Mouse (Mus musculus) adrenal gland, postnatal 10 days (tissue): ENCODE data around the gene Pip5kl1. TPM values are rescaled to one million over a fixed set of nuclear protein-coding genes. Genes with fewer than 3 reads are reported as not detected.
A peak's percentile ranks its signal among the peaks of the same experiment; 100 is the strongest.

Experiments used
- DNase-seq: peaks from one replicate; pipeline ENCODE4 v3.0.0; 2021; ENCODE audit warnings: mixed read lengths
- total RNA-seq, 2 experiments: library from RNA; stranded (reverse); gene quantifications; 2 replicates each; pipeline ENCODE4 v1.2.3; 2021

Pip5kl1 gene
- total RNA-seq, 2 experiments from 2014 or later = not detected

DNA sequence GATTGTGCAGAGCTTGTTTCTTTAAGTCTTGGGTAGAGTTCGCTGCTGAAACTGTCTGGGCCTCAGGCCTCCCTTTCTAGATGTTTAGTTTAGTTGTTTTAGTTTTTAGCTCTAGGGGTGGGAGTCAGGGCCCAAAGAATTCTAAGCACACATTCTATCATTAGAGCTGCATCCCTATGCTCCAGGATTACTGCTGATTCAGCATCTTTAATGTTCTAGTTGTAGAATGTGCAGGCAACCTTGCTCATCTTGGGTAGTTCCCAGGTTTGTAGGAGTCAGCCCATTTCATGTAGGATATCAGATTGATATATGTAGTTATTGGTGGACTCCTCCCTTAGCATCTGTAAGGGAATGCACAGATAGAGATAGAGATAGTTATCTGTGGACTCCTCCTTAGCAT is 42.5 kb downstream of the Pip5kl1 start:
- DNase-seq = no peak

- no peak for DNase-seq
Observed at GRCm38 (mm10) chr2:32617601-32618000, 43.0 kb downstream of the Pip5kl1 start.

GRCm38 (mm10) chr2:32618051-32618450 is 43.5 kb downstream of the Pip5kl1 start:
- DNase-seq = no peak

GRCm38 (mm10) chr2:32620682-32621516 is 46.3 kb downstream of the Pip5kl1 start:
- peak; percentile 77 for DNase-seq

GRCm38 (mm10) chr2:32621517-32621859 is 46.9 kb downstream of the Pip5kl1 start, which contains the start of gene Ak1:
Gene Ak1 (plus strand): TSS chr2:32621758.
- no peak for DNase-seq

GRCm38 (mm10) chr2:32624111-32624748 is 49.6 kb downstream of the Pip5kl1 start:
- no peak for DNase-seq

DNA sequence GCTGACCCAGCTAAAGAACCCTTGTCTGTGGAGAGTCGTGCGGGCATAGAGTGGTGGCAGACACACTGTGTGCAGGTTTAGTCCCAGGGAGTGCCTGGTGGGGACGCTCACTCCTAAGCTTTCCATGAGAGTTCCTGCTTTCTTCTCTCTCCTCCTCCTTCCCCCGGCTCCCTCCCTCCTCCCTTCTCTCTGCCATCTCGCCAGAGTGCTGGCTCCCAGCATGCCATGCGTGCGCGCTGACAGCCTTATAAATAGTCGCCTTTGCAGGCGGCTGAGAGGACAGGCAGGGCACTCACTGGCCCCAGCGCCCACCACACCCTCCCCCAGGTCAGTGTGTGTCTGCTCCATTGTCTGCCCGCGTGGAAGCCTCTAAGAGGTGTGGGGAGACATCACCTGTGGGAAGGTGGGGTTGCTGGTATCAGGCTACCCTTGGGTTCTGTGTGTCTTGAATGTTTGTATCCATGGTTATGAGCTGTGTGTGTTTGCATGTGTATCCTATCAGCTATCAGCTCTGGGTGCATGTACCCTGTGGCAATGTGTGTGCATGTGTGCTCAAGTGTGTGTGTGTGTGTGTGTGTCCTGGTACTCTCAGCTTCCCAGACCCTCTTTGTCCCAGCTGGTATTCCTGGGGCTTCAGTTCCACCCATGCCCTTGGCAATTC is 50.7 kb downstream of the Pip5kl1 start:
- DNase-seq = peak; percentile 87

GRCm38 (mm10) chr2:32625873-32626694 is 51.5 kb downstream of the Pip5kl1 start:
- DNase-seq = peak; percentile 85

GRCm38 (mm10) chr2:32627266-32628043 is 52.9 kb downstream of the Pip5kl1 start:
- no peak for DNase-seq

- DNase-seq = no peak
Observed at GRCm38 (mm10) chr2:32628044-32628550, 53.5 kb downstream of the Pip5kl1 start.

DNA sequence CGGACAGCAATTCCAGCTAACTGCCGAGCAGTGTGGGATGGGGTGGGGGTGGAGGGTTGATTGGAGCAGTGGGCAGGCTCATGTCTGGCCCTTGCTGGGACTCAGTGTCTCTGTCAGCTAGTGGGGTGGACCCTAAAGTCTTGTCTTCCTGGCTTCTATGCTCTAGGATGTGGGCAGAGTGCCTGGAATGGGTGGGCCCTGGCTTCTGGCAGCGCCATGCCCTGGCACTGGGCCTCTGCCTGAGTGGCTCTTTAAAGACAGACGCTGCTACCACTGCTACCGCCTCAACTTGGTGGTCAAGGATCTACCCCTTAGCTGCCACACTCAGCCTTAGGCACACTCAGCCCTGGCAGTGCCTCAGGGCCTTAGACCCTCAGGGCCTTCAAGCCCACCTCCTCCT is 54.1 kb downstream of the Pip5kl1 start:
- DNase-seq = peak; percentile 87

DNA sequence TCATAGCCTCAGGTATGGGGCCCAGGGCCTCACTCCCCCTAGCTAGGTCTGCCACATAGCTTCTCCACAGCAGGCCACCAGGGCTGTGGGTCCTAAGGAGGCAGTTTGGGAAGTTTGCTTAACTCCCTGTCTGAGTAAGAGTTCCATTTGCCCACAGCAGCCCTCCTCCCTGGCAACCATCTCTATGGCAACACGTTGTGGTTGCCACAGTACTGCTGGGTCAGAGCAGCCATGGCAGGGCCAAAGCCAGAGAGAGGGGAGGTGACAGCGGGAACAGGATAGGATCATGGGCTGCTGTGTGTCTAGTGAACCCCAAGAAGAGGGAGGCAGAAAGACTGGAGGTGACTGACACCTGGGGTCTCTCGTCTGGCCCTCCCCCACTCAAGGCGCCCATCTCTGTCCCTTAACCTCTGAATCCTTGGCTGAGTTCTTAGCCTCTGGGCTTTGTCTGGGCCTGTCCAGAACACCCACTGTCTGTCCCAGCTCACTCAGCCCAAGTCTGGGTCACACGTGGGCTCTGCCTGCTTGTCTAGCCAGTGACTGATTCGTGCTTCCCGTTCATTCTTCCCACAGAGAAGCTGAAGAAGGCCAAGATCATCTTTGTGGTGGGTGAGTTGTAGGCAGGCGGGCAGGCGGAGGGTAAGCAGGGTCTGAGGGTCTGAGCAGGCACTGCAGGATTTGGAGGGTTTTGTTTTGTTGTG is 54.8 kb downstream of the Pip5kl1 start:
- peak; percentile 77 for DNase-seq

DNA sequence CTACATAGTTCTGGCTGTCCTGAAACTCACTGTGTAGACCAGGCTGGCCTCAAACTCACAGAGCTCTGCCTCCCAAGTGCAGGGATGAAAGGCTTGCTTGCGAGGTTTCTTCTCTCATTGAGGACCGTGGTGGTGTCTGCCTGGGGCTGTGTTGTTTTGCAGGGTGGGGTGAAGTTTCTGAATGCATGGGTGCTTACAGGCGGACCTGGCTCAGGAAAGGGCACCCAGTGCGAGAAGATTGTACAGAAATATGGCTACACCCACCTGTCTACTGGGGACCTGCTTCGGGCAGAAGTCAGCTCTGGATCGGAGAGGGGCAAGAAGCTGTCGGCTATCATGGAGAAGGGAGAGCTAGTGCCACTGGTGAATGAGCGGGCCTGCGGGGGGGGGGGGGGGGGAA is 55.4 kb downstream of the Pip5kl1 start:
- no peak for DNase-seq

DNA sequence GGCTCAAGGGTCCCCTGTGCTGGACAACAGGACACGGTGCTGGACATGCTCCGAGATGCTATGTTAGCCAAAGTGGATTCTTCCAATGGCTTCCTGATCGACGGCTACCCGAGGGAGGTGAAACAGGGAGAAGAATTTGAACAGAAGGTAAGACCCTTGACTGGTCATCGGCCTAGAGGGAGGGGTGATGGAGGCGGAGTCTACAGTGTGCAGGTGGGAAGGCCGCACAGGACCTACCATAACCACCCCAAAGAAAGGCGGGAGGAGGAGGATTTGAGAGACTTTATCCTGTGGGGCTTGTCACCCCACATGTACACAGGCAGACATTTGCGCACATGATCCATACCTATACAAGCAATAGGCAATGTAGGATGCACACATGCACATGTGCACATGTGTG is 56.4 kb downstream of the Pip5kl1 start:
- DNase-seq = no peak

GRCm38 (mm10) chr2:32631737-32632394 is 57.3 kb downstream of the Pip5kl1 start:
- DNase-seq = peak; percentile 89

Other genes starting within 250 kb of the Pip5kl1 start
- gene Ciz1, start 222.5 kb upstream of the Pip5kl1 start, total RNA-seq = 10 to 100 TPM; 49.0 to 63.5 TPM
- 10 to 100 TPM; 15.8 to 23.8 TPM for gene Dnm1, start 221.5 kb upstream of the Pip5kl1 start, total RNA-seq
- 100 to 1,000 TPM; 143 to 149 TPM for gene 1110008P14Rik, start 192.9 kb upstream of the Pip5kl1 start, total RNA-seq
- gene Lcn2, start 186.5 kb upstream of the Pip5kl1 start, total RNA-seq = 10 to 100 TPM; 12.0 to 21.8 TPM
- 10 to 100 TPM; 91.7 to 98.5 TPM for gene Ptges2, start 178.9 kb upstream of the Pip5kl1 start, total RNA-seq
- gene Naif1, start 124.3 kb upstream of the Pip5kl1 start, total RNA-seq = 1 to 10 TPM; 3.6 to 3.7 TPM
- 100 to 1,000 TPM in 1 of 2 experiments, 10 to 100 TPM in 1; 36.5 to 121 TPM for gene Slc25a25, start 123.4 kb upstream of the Pip5kl1 start, total RNA-seq
- 10 to 100 TPM; 24.6 to 26.8 TPM for gene Fam102a, start 39.5 kb upstream of the Pip5kl1 start, total RNA-seq
- gene Dpm2, start 3.9 kb upstream of the Pip5kl1 start, total RNA-seq = 10 to 100 TPM; 44.4 to 49.9 TPM
- not detected for gene 9430097D07Rik, start 887 bp downstream of the Pip5kl1 start, total RNA-seq
- 10 to 100 TPM; 14.3 to 14.7 TPM for gene St6galnac4, start 12.3 kb downstream of the Pip5kl1 start, total RNA-seq
- gene St6galnac6, start 24.9 kb downstream of the Pip5kl1 start, total RNA-seq = 10 to 100 TPM; 55.2 to 64.1 TPM
- 100 to 1,000 TPM in 1 of 2 experiments, 10 to 100 TPM in 1; 71.5 to 143 TPM for gene Ak1, start 47.0 kb downstream of the Pip5kl1 start, total RNA-seq
- 10 to 100 TPM; 97.9 to 99.9 TPM for gene Eng, start 71.8 kb downstream of the Pip5kl1 start, total RNA-seq
- 10 to 100 TPM; 27.1 to 37.6 TPM for gene Fpgs, start 129.3 kb downstream of the Pip5kl1 start, total RNA-seq
- 10 to 100 TPM; 65.5 to 70.9 TPM for gene Cdk9, start 138.3 kb downstream of the Pip5kl1 start, total RNA-seq
- 10 to 100 TPM; 28.9 to 35.4 TPM for gene Sh2d3c, start 146.3 kb downstream of the Pip5kl1 start, total RNA-seq
- under 1 TPM in 1 of 2 experiments, not detected in 1; 0.30 TPM for gene 6330409D20Rik, start 166.2 kb downstream of the Pip5kl1 start, total RNA-seq
- 10 to 100 TPM; 27.7 to 32.6 TPM for gene Tor2a, start 182.4 kb downstream of the Pip5kl1 start, total RNA-seq
- gene Ttc16, start 200.8 kb downstream of the Pip5kl1 start, total RNA-seq = under 1 TPM in 1 of 2 experiments, not detected in 1; 0.15 TPM
- gene Ptrh1, start 201.0 kb downstream of the Pip5kl1 start, total RNA-seq = 1 to 10 TPM; 4.8 to 5.0 TPM
- gene Cfap157, start 209.6 kb downstream of the Pip5kl1 start, total RNA-seq = not detected